Mouse (Mus musculus) naive thymus-derived CD4-positive, alpha-beta T cell, adult 2 months (primary cell): Measurements from ENCODE around the gene Six2.
"Not testable (repeated sequence)": the region's sequence is repeated elsewhere in the genome, so short reads cannot be mapped to it uniquely, and the experiment has no call there.

ENCODE experiments used
- DNase-seq: peaks from one replicate; pipeline ENCODE4 v3.0.0-alpha.2; 2011; ENCODE audit warnings: low read depth

The Six2 gene

DNA sequence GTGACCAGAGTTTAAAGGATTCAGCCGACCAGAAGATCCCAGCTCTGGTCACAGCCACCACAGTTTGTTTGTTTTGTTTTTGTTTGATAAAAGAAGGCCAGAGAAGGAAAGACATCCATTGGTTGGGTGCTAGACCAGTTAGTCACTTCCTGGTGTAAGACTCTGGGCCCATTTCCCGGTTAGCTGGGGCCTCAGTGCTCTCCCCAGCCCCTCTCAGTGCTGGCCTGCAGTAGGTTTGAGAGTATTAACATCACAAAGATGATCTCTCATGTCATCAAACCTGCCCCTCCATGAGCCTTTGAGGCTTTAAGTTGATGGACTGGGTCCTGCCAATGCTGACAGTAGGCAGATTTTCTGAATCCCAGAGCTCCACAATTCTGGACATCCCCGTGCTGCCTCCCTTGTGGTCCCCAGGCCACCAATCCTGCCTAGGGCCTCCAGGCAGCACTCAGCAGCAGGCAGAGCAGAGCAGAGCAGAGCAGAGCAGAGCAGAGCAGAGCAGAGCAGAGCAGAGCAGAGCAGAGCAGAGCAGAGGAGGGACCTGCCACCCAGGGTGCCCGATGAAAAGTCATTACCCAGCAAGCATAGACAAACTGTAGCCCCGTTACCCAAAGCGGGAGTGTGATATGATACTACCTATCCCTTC, 2.4 kb upstream of the Six2 start:
- no peak for DNase-seq

DNA sequence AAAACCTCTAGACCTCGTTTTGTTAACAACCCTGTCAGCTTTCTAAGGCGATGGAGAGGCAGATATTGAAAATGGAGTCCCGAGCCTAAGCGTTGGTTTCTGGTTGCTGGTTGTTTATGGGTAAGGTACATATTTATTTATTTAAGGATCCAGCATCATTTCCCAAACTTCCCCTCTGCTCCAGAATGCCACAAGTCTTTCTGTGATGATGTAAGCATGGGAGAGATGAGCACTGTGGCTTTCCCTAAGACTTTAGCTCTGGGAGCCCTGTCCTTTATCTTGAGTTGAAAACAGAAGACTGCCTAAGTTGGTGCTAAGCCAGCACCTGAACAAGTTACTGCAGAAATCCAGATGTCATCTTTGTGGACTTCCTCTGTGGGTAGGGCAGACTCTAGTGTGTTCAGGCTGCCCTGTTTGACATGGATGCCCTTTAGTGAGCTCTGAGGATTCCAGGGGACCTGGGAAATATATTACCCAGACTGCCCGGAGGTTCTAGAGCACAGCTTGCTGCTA, 1.8 kb upstream of the Six2 start:
- DNase-seq: no peak

DNA sequence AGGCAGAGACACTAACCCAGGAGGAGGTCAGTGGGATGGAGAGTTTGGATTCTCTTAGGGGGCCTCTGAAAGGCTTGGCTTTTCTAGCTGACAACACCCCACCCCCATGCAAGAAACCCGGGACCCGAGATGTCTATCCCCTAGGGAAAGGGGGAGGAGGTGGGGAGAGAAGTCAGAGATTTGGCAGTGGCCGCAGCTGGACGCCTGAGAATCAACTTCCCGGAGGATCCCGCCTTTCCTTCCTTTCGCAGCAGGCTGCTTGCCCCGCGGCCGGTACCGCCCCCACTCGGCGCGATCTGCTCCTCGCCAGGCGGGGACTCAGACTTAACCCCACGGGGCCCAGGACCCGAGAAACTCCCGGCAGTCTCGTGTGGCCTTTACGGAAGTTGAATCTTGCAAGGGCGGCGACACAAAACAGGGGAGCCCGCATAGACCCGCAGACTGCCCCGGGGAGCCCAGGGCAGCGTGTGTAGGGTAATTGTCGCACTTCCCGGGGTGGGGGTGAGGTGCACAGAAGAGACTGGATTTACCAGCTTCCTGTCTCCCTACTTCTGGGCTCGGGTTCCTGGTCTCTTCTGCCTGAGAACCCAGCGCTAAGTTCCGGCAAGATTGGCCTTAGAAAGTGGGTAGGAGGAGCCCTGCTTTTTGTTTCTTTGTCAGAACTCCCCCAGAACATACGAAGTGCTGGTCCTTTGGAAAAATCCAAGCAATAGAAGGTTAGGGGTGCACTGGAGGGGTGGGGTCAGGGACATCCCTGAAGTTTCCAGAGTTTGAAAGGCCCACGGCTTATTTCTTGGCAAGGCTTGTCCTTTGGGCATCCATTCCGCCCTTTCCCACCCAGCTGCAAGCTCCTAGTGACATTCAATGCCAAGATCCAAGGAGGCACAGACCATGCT, 1.1 kb upstream of the Six2 start:
- DNase-seq: no peak

GRCm38 (mm10) chr17:85687421-85688235, 446 bp downstream of the Six2 start:
- no peak for DNase-seq

DNA sequence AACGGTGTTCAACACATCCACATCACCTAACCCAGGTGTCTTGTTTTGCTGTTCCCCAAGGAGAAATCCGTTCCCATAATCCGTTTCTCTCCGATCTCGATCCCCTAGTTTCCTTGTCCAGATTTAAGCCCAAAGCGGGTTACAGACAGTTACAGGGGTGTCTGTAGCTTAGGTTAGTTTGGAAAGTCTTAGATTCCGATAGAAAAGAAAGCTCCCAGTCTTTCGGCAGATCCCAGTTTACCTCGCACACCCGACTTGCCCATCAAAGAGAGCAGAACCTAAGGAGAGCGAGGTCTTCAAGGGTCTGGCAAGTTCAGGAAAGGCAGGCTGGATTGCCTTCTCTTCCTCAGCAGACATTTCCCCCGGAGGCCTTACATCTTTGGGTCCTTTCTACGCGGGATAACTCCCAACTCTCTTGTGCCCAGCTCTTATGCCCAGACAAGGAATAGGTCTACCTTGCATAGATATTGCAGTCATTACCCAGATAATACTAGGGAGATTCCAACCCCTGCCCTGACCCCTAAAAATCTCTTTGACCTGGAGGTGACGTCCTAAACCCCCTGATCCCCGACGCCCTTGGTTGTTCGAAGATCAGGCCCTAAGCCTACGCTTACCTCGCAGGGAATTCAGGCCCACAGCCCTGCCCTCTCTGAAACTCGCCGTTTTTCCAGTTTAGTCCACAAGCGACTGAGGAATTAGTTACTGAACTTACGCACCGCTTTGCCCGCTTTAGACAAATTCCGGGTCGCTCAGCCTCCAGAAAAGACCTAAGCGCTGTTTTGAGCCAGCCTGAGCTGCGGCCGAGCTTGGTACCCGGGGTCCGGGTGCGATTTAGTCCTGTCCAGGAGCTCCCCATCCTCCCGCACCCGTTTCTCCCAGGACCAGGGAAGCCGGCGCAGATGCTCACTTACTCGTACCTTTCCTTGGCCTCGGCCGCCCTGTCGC, 1.3 kb downstream of the Six2 start:
- no peak for DNase-seq

DNA sequence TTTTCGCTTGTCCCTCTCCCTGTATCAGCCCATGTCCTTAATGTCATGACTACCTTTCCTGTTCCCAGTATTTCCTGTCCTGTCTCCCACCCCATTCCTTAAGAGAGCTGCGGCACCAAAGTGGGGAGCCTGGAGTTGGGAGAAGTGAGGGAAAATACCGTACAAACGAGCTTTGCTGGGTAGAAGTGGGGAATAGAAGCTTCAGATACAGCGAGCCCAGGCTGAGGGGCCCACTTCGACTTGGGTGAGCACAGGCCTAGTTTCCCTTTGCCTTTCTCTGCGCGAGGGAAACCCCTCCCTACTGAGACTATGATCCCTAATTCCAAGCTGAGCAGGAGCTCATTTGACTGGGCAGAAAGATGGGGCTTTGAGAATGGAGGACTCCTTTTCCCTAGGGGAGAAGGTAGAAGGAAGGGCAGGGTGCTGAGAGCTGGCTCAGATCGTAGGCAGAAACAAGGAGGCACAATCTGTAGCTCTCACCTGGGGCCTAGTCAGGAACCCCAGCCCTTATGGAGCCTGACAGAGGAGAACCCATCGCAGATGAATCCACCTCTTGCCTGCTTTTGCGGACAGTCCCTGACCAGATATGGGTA, 2.3 kb downstream of the Six2 start:
- DNase-seq: no peak

DNA sequence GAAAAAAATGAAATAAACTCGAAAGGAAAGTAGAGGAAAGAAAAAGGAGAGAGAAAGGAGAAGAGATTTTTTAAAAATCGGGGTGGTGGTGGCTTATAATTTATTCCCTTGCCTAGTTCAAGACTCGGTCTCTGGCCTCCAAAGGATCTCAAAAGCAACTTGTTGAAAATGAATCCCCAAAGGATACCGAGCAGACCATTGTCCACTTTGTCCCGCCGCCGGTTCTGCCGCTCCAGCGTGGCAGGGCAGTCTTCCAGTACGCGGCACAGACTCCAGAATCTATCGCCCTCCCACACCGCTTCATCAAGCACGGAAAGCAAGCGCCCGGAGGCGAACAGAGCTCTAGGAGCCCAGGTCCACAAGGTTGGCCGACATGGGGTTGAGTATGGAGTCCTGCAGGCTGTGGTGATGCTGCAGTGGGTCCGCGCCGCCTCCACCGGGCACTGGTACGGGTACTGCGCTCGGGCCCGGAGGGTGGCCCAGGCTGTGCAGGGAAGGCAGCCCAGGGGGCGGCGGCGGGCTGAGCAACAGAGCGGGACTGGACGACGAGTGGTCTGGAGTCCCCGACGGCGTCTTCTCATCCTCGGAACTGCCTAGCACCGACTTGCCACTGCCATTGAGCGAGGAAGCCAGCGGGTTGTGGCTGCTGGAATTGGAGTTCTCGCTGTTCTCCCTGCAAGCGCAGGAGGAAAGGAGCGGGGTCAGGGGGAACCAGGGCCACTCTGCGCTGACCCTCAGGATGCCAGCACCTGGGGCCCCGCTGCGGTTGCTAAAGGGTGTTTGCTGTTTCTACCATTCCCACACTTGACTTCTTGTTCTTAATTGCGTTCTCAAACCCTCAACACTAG, 3.0 kb downstream of the Six2 start:
- DNase-seq: no peak

DNA sequence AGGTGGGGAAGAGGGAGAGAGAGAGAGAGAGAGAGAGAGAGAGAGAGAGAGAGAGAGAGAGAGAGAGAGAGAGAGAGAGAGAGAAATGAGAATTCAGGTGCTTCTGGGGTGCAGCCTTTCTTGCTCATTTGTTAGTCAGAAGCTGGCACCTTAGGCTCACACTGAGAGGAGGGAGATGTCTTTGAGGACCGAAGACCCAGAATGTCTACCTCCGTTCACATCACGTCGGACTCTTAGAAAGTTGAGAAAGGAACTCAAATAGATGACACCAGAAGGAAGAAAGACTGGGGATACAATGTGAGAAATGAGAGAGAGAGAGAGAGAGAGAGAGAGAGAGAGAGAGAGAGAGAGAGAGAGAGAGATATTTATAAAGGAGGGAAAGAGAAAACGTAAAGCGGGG, 3.6 kb downstream of the Six2 start:
- not testable (repeated sequence) for DNase-seq

DNA sequence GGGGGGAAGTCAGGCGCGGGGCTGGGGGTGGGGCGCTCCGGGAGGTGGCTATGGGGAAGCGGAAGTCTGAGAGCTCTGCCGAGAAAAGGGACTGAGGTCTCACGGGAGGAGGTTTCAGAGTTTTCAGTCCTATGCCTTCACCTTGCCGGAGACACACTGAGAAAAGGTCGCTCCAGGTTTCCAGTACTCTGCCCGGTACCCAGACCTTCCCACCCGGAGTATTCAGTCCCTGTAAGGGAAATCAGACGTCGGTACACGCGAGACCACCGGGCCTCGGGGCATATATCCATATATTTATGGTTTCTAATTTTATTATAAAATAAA, 4.1 kb downstream of the Six2 start:
- no peak for DNase-seq

- DNase-seq: no peak
Observed at GRCm38 (mm10) chr17:85683111-85683983, 4.7 kb downstream of the Six2 start.

DNA sequence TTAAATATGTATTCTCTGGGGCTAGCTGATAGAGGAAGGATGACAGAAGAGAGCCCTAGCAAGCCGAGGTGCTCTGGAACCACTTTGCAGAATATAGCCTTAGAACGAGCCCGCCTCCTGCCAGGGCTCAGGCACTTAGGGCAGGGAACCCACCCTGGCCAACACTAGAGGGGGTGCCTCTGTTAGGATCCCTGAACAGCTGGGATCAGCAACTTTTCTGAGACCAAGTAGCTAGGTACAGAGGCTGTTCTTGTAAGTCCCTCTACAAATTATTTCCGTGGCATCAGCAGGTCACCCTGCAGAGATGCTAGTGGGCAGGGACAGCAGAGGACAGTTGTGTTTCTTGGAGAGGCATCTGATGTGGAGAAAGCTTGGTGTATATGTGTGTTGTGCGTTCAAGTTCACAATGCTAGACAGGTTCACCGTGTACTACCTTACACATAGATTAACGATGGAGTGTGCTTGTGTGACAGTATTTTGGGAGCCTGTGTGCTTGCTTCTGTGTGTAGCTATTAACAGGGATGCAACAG, 5.8 kb downstream of the Six2 start:
- DNase-seq: no peak

DNA sequence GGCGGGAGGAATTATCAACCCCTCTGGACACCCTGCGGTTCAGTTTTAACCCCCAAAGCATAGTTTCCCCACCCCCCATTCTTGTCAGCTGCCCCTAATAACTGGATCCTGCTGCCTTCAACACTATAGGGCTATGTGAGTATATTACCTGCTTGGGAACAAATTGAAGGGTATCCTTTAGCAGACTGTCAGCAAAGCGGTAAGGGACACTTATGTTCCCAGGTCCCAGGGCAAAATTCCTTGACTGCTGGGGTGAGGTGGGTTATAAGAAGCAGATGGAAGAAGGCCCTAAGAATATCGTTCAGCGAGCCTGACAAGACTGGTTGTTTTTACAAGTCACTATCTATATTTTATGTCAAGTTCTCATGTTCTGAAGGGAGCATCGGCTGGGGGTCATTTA, 6.3 kb downstream of the Six2 start:
- DNase-seq: no peak

DNA sequence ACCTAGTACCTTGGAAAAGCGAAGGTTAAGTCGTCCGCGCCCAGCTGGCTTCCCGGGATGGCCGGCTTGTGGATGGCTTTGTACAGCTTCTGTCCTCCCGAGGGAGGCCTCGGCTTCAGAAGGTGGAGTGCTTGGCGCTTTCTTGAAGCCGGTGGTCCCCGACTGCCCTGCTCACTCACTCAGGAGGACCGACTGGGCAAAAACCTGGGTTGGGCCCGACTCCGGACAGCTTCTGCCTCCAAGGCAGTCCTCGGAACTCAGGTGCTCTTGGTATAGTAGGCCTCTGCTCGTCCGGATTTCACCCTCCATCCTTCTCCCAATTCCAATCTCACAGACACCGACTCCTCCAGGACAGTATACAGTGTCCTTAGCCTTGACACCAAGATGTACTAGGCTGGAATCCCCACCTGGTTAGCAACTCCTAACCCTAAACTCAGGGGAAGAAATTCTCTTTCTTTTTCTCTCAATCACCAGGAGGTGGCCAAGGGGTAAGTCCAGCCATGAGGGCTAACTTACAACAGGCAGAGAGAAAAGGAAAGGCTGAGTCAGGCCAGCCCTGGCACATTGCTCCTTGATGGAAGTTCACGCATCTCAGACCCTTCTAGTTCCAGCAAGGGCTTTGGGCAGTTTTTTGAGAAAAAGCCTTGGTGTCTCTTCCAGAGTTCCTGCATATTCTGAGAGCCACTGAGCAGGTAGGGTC, 7.1 kb downstream of the Six2 start:
- no peak for DNase-seq

DNA sequence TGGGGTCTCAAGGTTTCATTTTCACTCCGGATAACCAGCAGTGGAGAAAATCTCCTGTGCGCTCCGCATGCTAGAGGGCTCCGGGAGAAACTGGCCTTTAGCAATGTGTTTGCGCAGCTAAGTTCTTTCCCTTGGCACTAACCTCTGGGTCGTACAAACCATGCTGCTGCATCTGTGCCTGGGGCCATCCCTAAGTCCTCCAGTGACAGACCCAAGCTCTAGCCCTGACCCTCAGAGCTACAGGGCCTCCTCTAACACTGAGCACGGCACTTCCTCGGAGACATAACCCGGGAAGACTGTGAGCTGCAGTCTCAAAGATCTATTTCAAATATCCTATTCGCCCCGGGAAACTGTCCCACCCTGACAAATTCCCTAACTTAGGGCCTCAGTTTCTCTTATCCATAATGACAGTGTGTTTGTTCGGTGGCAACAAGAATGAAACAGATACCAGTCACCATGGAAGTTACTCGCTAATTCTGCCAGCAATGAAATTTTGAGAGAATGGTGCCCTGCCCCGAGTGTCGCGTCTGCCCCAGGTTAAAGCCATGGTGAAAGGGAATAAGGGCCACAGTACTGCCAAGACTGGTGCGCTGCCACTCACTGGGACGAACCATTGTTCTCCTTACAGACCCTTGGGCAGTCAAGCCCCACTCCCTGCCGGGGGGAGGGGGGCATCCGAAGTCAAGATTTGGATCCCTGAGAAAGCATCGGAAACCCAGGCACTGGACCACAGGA, 7.8 kb downstream of the Six2 start:
- DNase-seq: no peak

DNA sequence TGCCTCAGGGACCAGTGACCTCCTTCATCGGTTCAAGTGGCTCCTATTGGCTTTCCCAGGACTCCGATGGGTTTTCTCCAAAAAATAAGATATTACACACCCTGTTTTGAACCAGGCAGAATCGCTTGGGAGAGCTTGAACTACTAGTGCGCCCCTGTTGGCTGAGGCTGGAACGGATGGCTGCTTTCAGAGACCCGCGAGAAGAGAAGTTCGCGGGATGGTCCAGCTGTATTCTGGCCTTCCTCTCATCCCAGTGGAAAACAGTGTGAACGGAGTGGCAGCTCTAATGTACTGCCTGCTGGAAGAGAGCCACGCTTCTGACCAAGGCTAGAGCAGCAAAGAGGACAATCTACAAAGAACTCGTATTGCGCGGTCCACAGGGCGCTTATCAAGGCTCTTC, 8.4 kb downstream of the Six2 start:
- no peak for DNase-seq

- peak; percentile 32 for DNase-seq
Observed at GRCm38 (mm10) chr17:85664618-85665320, 23.3 kb downstream of the Six2 start.

GRCm38 (mm10) chr17:85664202-85664601, 23.9 kb downstream of the Six2 start:
- no peak for DNase-seq
